Mouse (Mus musculus) G1E (cell line): Measurements from ENCODE around the gene Gse1. TPM values are rescaled to one million over a fixed set of nuclear protein-coding genes. Genes with fewer than 3 reads are reported as not detected.

Source experiments
- ATAC-seq: 2 replicates; pipeline ENCODE4 v1.8.0; 2016; ENCODE audit warnings: mild to moderate bottlenecking; ENCODE audit not compliant: insufficient number of reproducible peaks, poor library complexity, low FRiP score, severe bottlenecking; ENCODE audit errors: extremely low read depth
- DNase-seq: peaks from one replicate; pipeline ENCODE4 v3.0.0; 2012; ENCODE audit warnings: low spot score
- H3K27me3 ChIP-seq: 2 replicates; pipeline ENCODE4 v1.6.1; 2012; ENCODE audit warnings: mild to moderate bottlenecking, low read length, inconsistent platforms; ENCODE audit not compliant: insufficient read depth
- H3K36me3 ChIP-seq: replicated peaks from 2 replicates; pipeline ENCODE3; 2012; ENCODE audit warnings: mild to moderate bottlenecking, inconsistent platforms
- H3K4me1 ChIP-seq: 2 replicates; pipeline ENCODE4 v1.6.1; 2012; ENCODE audit warnings: low read depth, low read length, inconsistent platforms, mixed read lengths; ENCODE audit not compliant: insufficient read depth
- H3K4me3 ChIP-seq: 2 replicates; pipeline ENCODE4 v1.5.1; 2012; ENCODE audit warnings: low read depth, mild to moderate bottlenecking, inconsistent platforms, low read length, moderate library complexity, mixed read lengths
- H3K9me3 ChIP-seq: replicated peaks from 2 replicates; pipeline ENCODE4 v1.6.1; 2012; ENCODE audit warnings: inconsistent platforms
- CTCF ChIP-seq: IDR thresholded peaks from 2 replicates; pipeline ENCODE4 v1.5.1; 2012; ENCODE audit warnings: low read depth, low read length, inconsistent platforms, mixed read lengths
- GATA1 ChIP-seq: IDR thresholded peaks from 2 replicates; pipeline ENCODE4 v1.6.1; 2012; ENCODE audit warnings: borderline replicate concordance, low read length, inconsistent platforms, mixed read lengths
- GATA2 ChIP-seq: IDR thresholded peaks from 2 replicates; pipeline ENCODE4 v1.6.1; 2012; ENCODE audit warnings: low read depth, low read length, inconsistent platforms, borderline replicate concordance
- POLR2AphosphoS5 ChIP-seq: IDR thresholded peaks from 2 replicates; pipeline ENCODE4 v1.6.1; 2012; ENCODE audit warnings: low read depth, low read length, inconsistent platforms; ENCODE audit not compliant: insufficient replicate concordance
- TAL1 ChIP-seq: conservative IDR thresholded peaks from 2 replicates; pipeline ENCODE4 v1.6.1; 2012; ENCODE audit warnings: low read depth, low read length, inconsistent platforms, mixed read lengths
- polyA plus RNA-seq: library from polyadenylated mRNA; stranded (reverse); fragments of >175 nt; gene quantifications from 2 replicates; pipeline ENCODE4 v1.2.3, GENCODE M21; 2012
- total RNA-seq, 2 experiments: library from RNA; stranded (forward) in 1 of 2; stranded (reverse) in 1 of 2; fragments of 200-1000 nt in 1 of 2; fragments of >200 nt in 1 of 2; fragmentation: Nextera tagmentation in 1 of 2; gene quantifications; 2 replicates each; pipeline ENCODE4 v1.2.3; 2014 to 2017

The Gse1 gene
- total and polyA plus RNA-seq, 3 experiments, result 6.3 to 106 (median 48.4) TPM

- peaks cover 59% of the 10 kb centered on the region for H3K36me3 ChIP-seq
- H3K4me3 ChIP-seq, result no peak overlapping the region; the same call in 1 of the 2 replicates
- no peak for TF ChIP-seq CTCF
- TF ChIP-seq POLR2AphosphoS5, result no peak
- TF ChIP-seq GATA2, result no peak
- no peak for DNase-seq
- no peak for ATAC-seq
- peaks cover 55% of the 10 kb centered on the region for H3K4me1 ChIP-seq
- H3K27me3 ChIP-seq, result peaks cover 48% of the 10 kb centered on the region
- no peaks in the 10 kb centered on the region for H3K9me3 ChIP-seq
Measured at GRCm38 (mm10) chr8:120542995-120543394, 314.7 kb downstream of the Gse1 start.

- Histone ChIP-seq H3K4me3 (no peak overlapping the region), H3K4me1 (peaks cover 50% of the 10 kb centered on the region), H3K36me3 (peaks cover 65% of the 10 kb centered on the region), H3K27me3 (peaks cover 43% of the 10 kb centered on the region), H3K9me3 (no peaks in the 10 kb centered on the region)
- DNase-seq (no peak), ATAC-seq (no peak)
- no peak for TF ChIP-seq POLR2AphosphoS5
Measured at GRCm38 (mm10) chr8:120543416-120544055, 315.3 kb downstream of the Gse1 start.

- H3K36me3 ChIP-seq, result peaks cover 69% of the 10 kb centered on the region
- peaks cover 37% of the 10 kb centered on the region for H3K27me3 ChIP-seq
- no peak for ATAC-seq
- TF ChIP-seq TAL1, result no peak
- TF ChIP-seq CTCF, result no peak
- TF ChIP-seq POLR2AphosphoS5, result no peak
- TF ChIP-seq GATA1, result no peak
- no peak for TF ChIP-seq GATA2
- H3K4me1 ChIP-seq, result peaks cover 44% of the 10 kb centered on the region
- no peak for DNase-seq
- no peak overlapping the region for H3K4me3 ChIP-seq
- H3K9me3 ChIP-seq, result no peaks in the 10 kb centered on the region
Measured at GRCm38 (mm10) chr8:120544155-120544554, 315.9 kb downstream of the Gse1 start.

GRCm38 (mm10) chr8:120547562-120547961 is 319.3 kb downstream of the Gse1 start:
- H3K4me1 ChIP-seq, result peaks cover 21% of the 10 kb centered on the region
- H3K9me3 ChIP-seq, result no peaks in the 10 kb centered on the region
- ATAC-seq (no peak), DNase-seq (no peak)
- H3K36me3 ChIP-seq, result peaks cover 92% of the 10 kb centered on the region
- H3K4me3 ChIP-seq, result no peak overlapping the region
- peaks cover 21% of the 10 kb centered on the region for H3K27me3 ChIP-seq
- TF ChIP-seq TAL1 (no peak), CTCF (no peak)

- peaks cover 15% of the 10 kb centered on the region for H3K4me1 ChIP-seq
- no peaks in the 10 kb centered on the region for H3K9me3 ChIP-seq
- no peak for DNase-seq
- TF ChIP-seq GATA2 (no peak), TAL1 (no peak), GATA1 (no peak), CTCF (no peak), POLR2AphosphoS5 (no peak)
- no peak for ATAC-seq
- H3K36me3 ChIP-seq, result peaks cover 94% of the 10 kb centered on the region
- H3K4me3 ChIP-seq, result no peak overlapping the region
- H3K27me3 ChIP-seq, result peaks cover 15% of the 10 kb centered on the region
Measured at GRCm38 (mm10) chr8:120548313-120548761, 320.1 kb downstream of the Gse1 start.

GRCm38 (mm10) chr8:120549321-120549921 is 321.2 kb downstream of the Gse1 start:
- no peak for TF ChIP-seq GATA2
- no peak for TF ChIP-seq GATA1
- TF ChIP-seq CTCF, result no peak
- no peak for TF ChIP-seq POLR2AphosphoS5
- no peak for TF ChIP-seq TAL1
- H3K27me3 ChIP-seq, result peaks cover 11% of the 10 kb centered on the region; the same call in 1 of the 2 replicates
- ATAC-seq (no peak), DNase-seq (no peak)
- H3K9me3 ChIP-seq, result no peaks in the 10 kb centered on the region
- H3K4me3 ChIP-seq, result no peak overlapping the region
- H3K4me1 ChIP-seq, result peaks cover 14% of the 10 kb centered on the region
- peaks cover 97% of the 10 kb centered on the region for H3K36me3 ChIP-seq

GRCm38 (mm10) chr8:120549922-120550321 is 321.7 kb downstream of the Gse1 start:
- no peak for ATAC-seq
- no peak for DNase-seq
- H3K36me3 ChIP-seq, result peaks cover 97% of the 10 kb centered on the region
- no peak overlapping the region for H3K4me3 ChIP-seq
- peaks cover 11% of the 10 kb centered on the region; the same call in 1 of the 2 replicates for H3K27me3 ChIP-seq
- no peak for TF ChIP-seq POLR2AphosphoS5
- TF ChIP-seq GATA2, result no peak
- no peak for TF ChIP-seq CTCF
- TF ChIP-seq GATA1, result no peak
- TF ChIP-seq TAL1, result no peak
- H3K9me3 ChIP-seq, result no peaks in the 10 kb centered on the region
- H3K4me1 ChIP-seq, result peaks cover 16% of the 10 kb centered on the region
